Mouse (Mus musculus): Measurements from ENCODE around the gene Smad3. TPM values are rescaled to one million over a fixed set of nuclear protein-coding genes. Genes with fewer than 3 reads are reported as not detected.

Smad3 gene
- polyA plus RNA-seq, 1 experiment = 6.1 TPM

- no peak overlapping the region for H3K4me3 ChIP-seq (ENCODE audit: control insufficient read depth, low read depth, low read length)
- no peak overlapping the region for H3K27ac ChIP-seq (ENCODE audit: control insufficient read depth, insufficient read depth, low read depth, low read length)
- no peak for TF ChIP-seq CTCF (IDR thresholded peaks at IDR 0.05; ENCODE audit: control insufficient read depth, insufficient read depth, insufficient replicate concordance, low read depth, low read length)
- no peak for TF ChIP-seq POLR2A (IDR thresholded peaks at IDR 0.05; ENCODE audit: control insufficient read depth, low read depth, low read length)
- H3K36me3 ChIP-seq (ENCODE audit: control insufficient read depth, insufficient read depth, low read length) = no peaks in the 10 kb centered on the region
- no peaks in the 10 kb centered on the region for H3K27me3 ChIP-seq (ENCODE audit: control insufficient read depth, insufficient read depth, low read length)
- no peaks in the 10 kb centered on the region; the same call in 1 of the 2 replicates for H3K4me1 ChIP-seq (ENCODE audit: control insufficient read depth, insufficient read depth, low read length)
Observed at GRCm38 (mm10) chr9:63650905-63651304, 106.9 kb downstream of the Smad3 start.

- Histone ChIP-seq H3K36me3 (ENCODE audit: control insufficient read depth, insufficient read depth, low read length) (no peaks in the 10 kb centered on the region), H3K4me1 (ENCODE audit: control insufficient read depth, insufficient read depth, low read length) (no peaks in the 10 kb centered on the region), H3K27me3 (ENCODE audit: control insufficient read depth, insufficient read depth, low read length) (no peaks in the 10 kb centered on the region), H3K4me3 (ENCODE audit: control insufficient read depth, low read depth, low read length) (no peak overlapping the region), H3K27ac (ENCODE audit: control insufficient read depth, insufficient read depth, low read depth, low read length) (no peak overlapping the region)
- TF ChIP-seq POLR2A (IDR thresholded peaks at IDR 0.05; ENCODE audit: control insufficient read depth, low read depth, low read length) (no peak), CTCF (IDR thresholded peaks at IDR 0.05; ENCODE audit: control insufficient read depth, insufficient read depth, insufficient replicate concordance, low read depth, low read length) (peak; percentile 17; the same call in 1 of the 2 replicates)
Observed at GRCm38 (mm10) chr9:63649841-63650545, 107.8 kb downstream of the Smad3 start.

DNA sequence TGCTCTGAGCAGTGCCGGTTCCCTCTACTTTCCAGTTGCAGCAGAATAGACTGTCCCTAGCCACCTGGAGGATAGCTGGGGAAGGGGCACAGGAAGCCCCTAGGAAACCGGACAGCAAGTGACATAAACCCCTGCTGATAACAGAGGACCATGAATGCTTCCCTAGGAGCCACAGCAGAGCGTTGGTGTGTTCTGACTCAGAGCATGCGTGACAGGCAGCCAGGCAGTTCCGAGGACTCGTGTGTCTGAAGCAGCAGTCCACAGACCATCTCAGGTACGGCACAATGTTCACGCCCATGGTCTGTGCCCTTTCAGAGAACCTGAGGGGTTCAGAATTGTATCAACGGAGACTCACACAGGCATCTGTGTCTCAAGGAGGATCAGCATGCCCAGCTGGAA is 109.3 kb downstream of the Smad3 start:
- H3K4me3 ChIP-seq (ENCODE audit: control insufficient read depth, low read depth, low read length) = no peak overlapping the region
- H3K4me1 ChIP-seq (ENCODE audit: control insufficient read depth, insufficient read depth, low read length) = no peaks in the 10 kb centered on the region
- no peak for TF ChIP-seq CTCF (IDR thresholded peaks at IDR 0.05; ENCODE audit: control insufficient read depth, insufficient read depth, insufficient replicate concordance, low read depth, low read length)
- H3K27ac ChIP-seq (ENCODE audit: control insufficient read depth, insufficient read depth, low read depth, low read length) = no peak overlapping the region
- H3K36me3 ChIP-seq (ENCODE audit: control insufficient read depth, insufficient read depth, low read length) = no peaks in the 10 kb centered on the region
- no peaks in the 10 kb centered on the region for H3K27me3 ChIP-seq (ENCODE audit: control insufficient read depth, insufficient read depth, low read length)

- no peak for TF ChIP-seq CTCF (IDR thresholded peaks at IDR 0.05; ENCODE audit: control insufficient read depth, insufficient read depth, insufficient replicate concordance, low read depth, low read length)
- no peak for TF ChIP-seq POLR2A (IDR thresholded peaks at IDR 0.05; ENCODE audit: control insufficient read depth, low read depth, low read length)
- Histone ChIP-seq H3K27me3 (ENCODE audit: control insufficient read depth, insufficient read depth, low read length) (no peaks in the 10 kb centered on the region), H3K27ac (ENCODE audit: control insufficient read depth, insufficient read depth, low read depth, low read length) (no peak overlapping the region), H3K36me3 (ENCODE audit: control insufficient read depth, insufficient read depth, low read length) (no peaks in the 10 kb centered on the region), H3K4me3 (ENCODE audit: control insufficient read depth, low read depth, low read length) (no peak overlapping the region), H3K4me1 (ENCODE audit: control insufficient read depth, insufficient read depth, low read length) (no peaks in the 10 kb centered on the region)
Observed at GRCm38 (mm10) chr9:63647581-63648519, 109.9 kb downstream of the Smad3 start.

DNA sequence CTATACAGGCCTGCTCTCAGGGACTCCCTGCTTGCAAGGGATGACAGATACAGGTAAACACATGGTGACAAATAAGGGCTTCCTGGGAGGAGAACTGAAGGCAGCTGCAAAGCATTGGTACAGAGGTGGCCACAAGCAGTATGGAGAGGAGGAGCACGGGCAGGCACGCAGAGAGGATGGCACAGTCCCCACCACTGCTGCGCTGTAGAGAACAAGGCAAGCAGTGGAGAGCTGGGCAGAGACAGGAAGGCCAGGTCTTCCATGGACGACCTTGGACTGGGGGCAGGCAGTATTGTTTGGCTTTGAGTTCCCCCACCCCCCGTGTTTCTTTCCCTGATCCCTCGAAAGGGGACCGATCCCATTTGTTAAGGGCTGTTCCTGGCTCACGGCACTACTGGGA is 112.7 kb downstream of the Smad3 start:
- Histone ChIP-seq H3K36me3 (ENCODE audit: control insufficient read depth, insufficient read depth, low read length) (peaks cover 6% of the 10 kb centered on the region), H3K4me3 (ENCODE audit: control insufficient read depth, low read depth, low read length) (no peak overlapping the region), H3K27me3 (ENCODE audit: control insufficient read depth, insufficient read depth, low read length) (no peaks in the 10 kb centered on the region), H3K4me1 (ENCODE audit: control insufficient read depth, insufficient read depth, low read length) (no peaks in the 10 kb centered on the region), H3K27ac (ENCODE audit: control insufficient read depth, insufficient read depth, low read depth, low read length) (no peak overlapping the region)
- TF ChIP-seq CTCF (IDR thresholded peaks at IDR 0.05; ENCODE audit: control insufficient read depth, insufficient read depth, insufficient replicate concordance, low read depth, low read length) (no peak), POLR2A (IDR thresholded peaks at IDR 0.05; ENCODE audit: control insufficient read depth, low read depth, low read length) (no peak)

GRCm38 (mm10) chr9:63644011-63644410 is 113.8 kb downstream of the Smad3 start:
- TF ChIP-seq CTCF (IDR thresholded peaks at IDR 0.05; ENCODE audit: control insufficient read depth, insufficient read depth, insufficient replicate concordance, low read depth, low read length) (no peak), POLR2A (IDR thresholded peaks at IDR 0.05; ENCODE audit: control insufficient read depth, low read depth, low read length) (no peak)
- Histone ChIP-seq H3K4me3 (ENCODE audit: control insufficient read depth, low read depth, low read length) (no peak overlapping the region), H3K27me3 (ENCODE audit: control insufficient read depth, insufficient read depth, low read length) (no peaks in the 10 kb centered on the region), H3K36me3 (ENCODE audit: control insufficient read depth, insufficient read depth, low read length) (peaks cover 6% of the 10 kb centered on the region), H3K4me1 (ENCODE audit: control insufficient read depth, insufficient read depth, low read length) (no peaks in the 10 kb centered on the region), H3K27ac (ENCODE audit: control insufficient read depth, insufficient read depth, low read depth, low read length) (no peak overlapping the region)

- H3K4me1 ChIP-seq (ENCODE audit: control insufficient read depth, insufficient read depth, low read length) = no peaks in the 10 kb centered on the region
- TF ChIP-seq CTCF (IDR thresholded peaks at IDR 0.05; ENCODE audit: control insufficient read depth, insufficient read depth, insufficient replicate concordance, low read depth, low read length) = no peak
- no peak for TF ChIP-seq POLR2A (IDR thresholded peaks at IDR 0.05; ENCODE audit: control insufficient read depth, low read depth, low read length)
- H3K27me3 ChIP-seq (ENCODE audit: control insufficient read depth, insufficient read depth, low read length) = no peaks in the 10 kb centered on the region
- no peak overlapping the region for H3K4me3 ChIP-seq (ENCODE audit: control insufficient read depth, low read depth, low read length)
- H3K36me3 ChIP-seq (ENCODE audit: control insufficient read depth, insufficient read depth, low read length) = peaks cover 6% of the 10 kb centered on the region
- H3K27ac ChIP-seq (ENCODE audit: control insufficient read depth, insufficient read depth, low read depth, low read length) = no peak overlapping the region
Observed at GRCm38 (mm10) chr9:63641983-63642646, 115.7 kb downstream of the Smad3 start.
